Comparison of ENCODE assay signal across 17 mouse cellular contexts in the genomic region with DNA sequence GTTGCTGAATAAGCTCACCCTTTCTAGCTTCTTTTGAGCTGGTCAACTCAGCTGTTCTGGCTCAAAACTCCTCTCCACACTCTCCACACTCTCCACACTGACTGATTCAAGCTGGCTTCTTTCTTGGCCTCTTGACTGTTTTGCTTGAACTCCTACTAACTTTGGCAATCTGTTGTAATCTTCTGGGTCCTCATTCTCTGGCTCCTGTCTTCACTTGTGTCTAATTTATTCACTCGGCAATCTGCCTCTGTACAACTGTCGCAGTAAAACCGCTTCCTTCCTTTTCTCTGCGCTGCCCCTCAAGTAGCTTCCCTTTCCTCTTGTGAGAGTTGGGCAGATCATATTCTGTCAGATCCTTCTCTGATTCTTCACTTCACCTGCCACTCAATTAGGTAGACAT. TPM values are rescaled to one million over a fixed set of nuclear protein-coding genes. Genes with fewer than 3 reads are reported as not detected.
DNase-seq lines count a peak whose midpoint lies in the region; ATAC-seq and TF ChIP-seq lines count a peak whose summit lies in the region.
"Had no signal": no experiment of that assay in that cellular context is flagged by ENCODE, and none has a peak within 500 bp of the region (broad histone marks: within the 10 kb centered on the region; RNA-seq: fewer than 3 reads in every experiment).

No protein-coding gene starts in this region.

- no peaks in the 10 kb centered on the region for H3K9me3 ChIP-seq in liver, embryonic 12.5 days (replicated peaks)
- H3K9me3 ChIP-seq: limb, embryonic 12.5 days; stomach, embryonic 15.5 days had no signal

- H3K4me2 ChIP-seq in liver, embryonic 12.5 days = peak overlapping the region; percentile 79

- 81% methylated on average over 4 of the region's 4 CpGs for WGBS in liver, adult 2 months
- WGBS in liver, embryonic 12.5 days (ENCODE audit: insufficient replicate concordance) = 39% methylated on average over 4 of the region's 4 CpGs

- no peaks in the 10 kb centered on the region for H3K27me3 ChIP-seq in liver, adult 2 months (ENCODE audit: control insufficient read depth, insufficient read depth, low read length)
- no peaks in the 10 kb centered on the region; the same call in 1 of the 2 replicates for H3K27me3 ChIP-seq in liver, embryonic 12.5 days (replicated peaks)
- H3K27me3 ChIP-seq: heart, embryonic 13.5 days; limb, embryonic 12.5 days; stomach, embryonic 15.5 days had no signal

- no peak for TF ChIP-seq CTCF in liver, adult 2 months (IDR thresholded peaks at IDR 0.05; ENCODE audit: low read depth, low read length)

- H3K27ac ChIP-seq in liver, adult 2 months (replicated peaks; ENCODE audit: insufficient read depth, low read depth, low read length) = 0 out of 2 replicates have a peak overlapping the region, but pooled peaks have one; percentile 10
- peak overlapping the region; percentile 77 for H3K27ac ChIP-seq in liver, embryonic 12.5 days
- H3K27ac ChIP-seq: heart, embryonic 13.5 days; limb, embryonic 12.5 days; stomach, embryonic 15.5 days had no signal

- no peak overlapping the region for H3K9ac ChIP-seq in liver, adult 2 months (ENCODE audit: low read depth, low read length)
- H3K9ac ChIP-seq in liver, embryonic 12.5 days = no peak overlapping the region
- H3K9ac ChIP-seq: heart, embryonic 13.5 days; limb, embryonic 12.5 days; stomach, embryonic 15.5 days had no signal

- peaks cover 7% of the 10 kb centered on the region for H3K4me1 ChIP-seq in liver, adult 2 months (ENCODE audit: control insufficient read depth, insufficient read depth, low read length)
- peaks cover 51% of the 10 kb centered on the region for H3K4me1 ChIP-seq in liver, embryonic 12.5 days

- peaks cover 5% of the 10 kb centered on the region; the same call in 1 of the 2 replicates for H3K36me3 ChIP-seq in liver, adult 2 months (ENCODE audit: control insufficient read depth, insufficient read depth, low read length)
- peaks cover 21% of the 10 kb centered on the region for H3K36me3 ChIP-seq in liver, embryonic 12.5 days

- no peak for TF ChIP-seq POLR2A in liver, adult 2 months (IDR thresholded peaks at IDR 0.05; ENCODE audit: extremely low read depth, insufficient read depth, low read length)

- no peak for DNase-seq in liver, adult 2 months (ENCODE audit: extremely low read depth, low read depth, low spot score)
- no peak for DNase-seq in liver
- peak; percentile 72 for DNase-seq in T-cell, adult 2 months (ENCODE audit: low spot score)
- peak; percentile 32 to 37 for DNase-seq in thymus, postnatal 10 days (ENCODE audit: low spot score in 2 of 2)
- no peak for DNase-seq in layer of hippocampus, postnatal 36 days

- ATAC-seq in liver, embryonic 12.5 days = no peak
- ATAC-seq in megakaryocyte-erythroid progenitor cell, adult 5-6 weeks (replicated peaks; ENCODE audit: low FRiP score, low TSS enrichment, poor library complexity, severe bottlenecking) = no peak
- ATAC-seq in erythroblast, adult 5-6 weeks (replicated peaks; ENCODE audit: low FRiP score, poor library complexity, severe bottlenecking) = no peak
- ATAC-seq: midbrain, embryonic 16.5 days had no signal

- H3K4me3 ChIP-seq in liver, adult 2 months (ENCODE audit: insufficient read depth, low read depth, low read length) = no peak overlapping the region
- no peak overlapping the region for H3K4me3 ChIP-seq in liver, embryonic 12.5 days
- H3K4me3 ChIP-seq: limb, embryonic 12.5 days had no signal

- peaks cover 3% of the 10 kb centered on the region; the same call in 1 of the 2 replicates for H3K79me2 ChIP-seq in liver, adult 2 months (ENCODE audit: control insufficient read depth, insufficient read depth, low read length)

RNA-seq across cellular contexts. Expression of a gene that starts 1.9 kb away (rescaled TPM):
- total RNA-seq in liver, adult 2 months (2014; rRNA removed) = 17.7 and 18.0 TPM in 2 replicates
- 49.4 and 71.0 TPM in 2 replicates for polyA plus RNA-seq in liver, adult 2 months (2012; rRNA removed)
- polyA plus RNA-seq in liver, embryonic 12.5 days (2016; fragmentation: Nextera tagmentation; extraction: Ambion mirVana) = 69.3 TPM in 2 replicates
- total RNA-seq in layer of hippocampus, postnatal 36 days (2021) = 10 to 100 TPM; 40.4 to 47.9 TPM
- 113 and 130 TPM in 2 replicates for total RNA-seq in megakaryocyte-erythroid progenitor cell, adult 5-6 weeks (2014; fragmentation: Nextera tagmentation)
- total RNA-seq in megakaryocyte-erythroid progenitor cell, adult 5-6 weeks (2017) = 27.5 and 51.5 TPM in 2 replicates
- total RNA-seq in erythroblast, adult 5-6 weeks (2015; ENCODE audit: low replicate concordance) = 8.8 and 10.4 TPM in 2 replicates
- total RNA-seq in erythroblast, adult 5-6 weeks (2017; ENCODE audit: low replicate concordance) = 10.3 and 18.3 TPM in 2 replicates

RNA-seq across cellular contexts. Expression of a gene that starts 10.7 kb away (rescaled TPM):
- not detected in 2 replicates for total RNA-seq in liver, adult 2 months (2014; rRNA removed)
- polyA plus RNA-seq in liver, adult 2 months (2012; rRNA removed) = not detected in 2 replicates
- polyA plus RNA-seq in liver, embryonic 12.5 days (2016; fragmentation: Nextera tagmentation; extraction: Ambion mirVana) = not detected in 2 replicates
- not detected for total RNA-seq in layer of hippocampus, postnatal 36 days (2021)
- not detected in 2 replicates for total RNA-seq in megakaryocyte-erythroid progenitor cell, adult 5-6 weeks (2014; fragmentation: Nextera tagmentation)
- not detected in 2 replicates for total RNA-seq in megakaryocyte-erythroid progenitor cell, adult 5-6 weeks (2017)
- total RNA-seq in erythroblast, adult 5-6 weeks (2015; ENCODE audit: low replicate concordance) = not detected in 2 replicates
- not detected in 2 replicates for total RNA-seq in erythroblast, adult 5-6 weeks (2017; ENCODE audit: low replicate concordance)
- total RNA-seq: G1E had no signal
- polyA plus RNA-seq: brain, embryonic 14.5 days; cortical plate, adult 2 months; forebrain, embryonic 11.5 days; G1E; heart, embryonic 13.5 days; large intestine, adult 2 months; limb, embryonic 12.5 days; midbrain, embryonic 16.5 days; stomach, embryonic 15.5 days had no signal

RNA-seq across cellular contexts. Expression of a gene that starts 21.9 kb away (rescaled TPM):
- under 0.01 TPM in 2 replicates for total RNA-seq in liver, adult 2 months (2014; rRNA removed)
- 0.02 TPM in 1 of 2 replicates, not detected in the other for polyA plus RNA-seq in liver, adult 2 months (2012; rRNA removed)
- 6.4 and 7.5 TPM in 2 replicates for polyA plus RNA-seq in liver, embryonic 12.5 days (2016; fragmentation: Nextera tagmentation; extraction: Ambion mirVana)
- total RNA-seq in layer of hippocampus, postnatal 36 days (2021) = 10 to 100 TPM; 39.0 to 48.5 TPM
- total RNA-seq in megakaryocyte-erythroid progenitor cell, adult 5-6 weeks (2014; fragmentation: Nextera tagmentation) = not detected in 2 replicates
- not detected in 2 replicates for total RNA-seq in megakaryocyte-erythroid progenitor cell, adult 5-6 weeks (2017)
- total RNA-seq in erythroblast, adult 5-6 weeks (2015; ENCODE audit: low replicate concordance) = 0.19 and 2.3 TPM in 2 replicates
- total RNA-seq in erythroblast, adult 5-6 weeks (2017; ENCODE audit: low replicate concordance) = not detected in 2 replicates
- polyA plus RNA-seq: G1E had no signal

RNA-seq across cellular contexts. Expression of a gene that starts 30.6 kb away (rescaled TPM):
- 0.07 and 0.09 TPM in 2 replicates for total RNA-seq in liver, adult 2 months (2014; rRNA removed)
- 0.09 and 0.16 TPM in 2 replicates for polyA plus RNA-seq in liver, adult 2 months (2012; rRNA removed)
- polyA plus RNA-seq in liver, embryonic 12.5 days (2016; fragmentation: Nextera tagmentation; extraction: Ambion mirVana) = 0.23 and 0.49 TPM in 2 replicates
- total RNA-seq in layer of hippocampus, postnatal 36 days (2021) = 1 to 10 TPM; 4.8 to 4.9 TPM
- total RNA-seq in megakaryocyte-erythroid progenitor cell, adult 5-6 weeks (2014; fragmentation: Nextera tagmentation) = not detected in 2 replicates
- not detected in 2 replicates for total RNA-seq in megakaryocyte-erythroid progenitor cell, adult 5-6 weeks (2017)
- not detected in 2 replicates for total RNA-seq in erythroblast, adult 5-6 weeks (2015; ENCODE audit: low replicate concordance)
- total RNA-seq in erythroblast, adult 5-6 weeks (2017; ENCODE audit: low replicate concordance) = not detected in 2 replicates
- total RNA-seq: G1E had no signal
- polyA plus RNA-seq: G1E had no signal

Comparison
In these comparisons a context has a peak if more than half of its experiments do, and no peak if none do; other contexts are left out.
1. DNase-seq: peak in T-cell, adult 2 months (single experiment) and thymus, postnatal 10 days (2 of 2); none in liver, adult 2 months (single experiment), liver (single experiment) and layer of hippocampus, postnatal 36 days (0 of 2).
2. RNA of a gene that starts 21.9 kb away (total RNA-seq): 39.0 to 48.5 TPM in layer of hippocampus, postnatal 36 days; 0.19 to 2.3 TPM in erythroblast, adult 5-6 weeks, under 0.01 TPM in liver, adult 2 months and not detected in megakaryocyte-erythroid progenitor cell, adult 5-6 weeks; every median in the first group is over 10 times any median in the second.